Mouse (Mus musculus) right cerebral cortex, postnatal 10 days (tissue): Measurements from ENCODE around the gene Cln6.
"Not testable (repeated sequence)": the region's sequence is repeated elsewhere in the genome, so short reads cannot be mapped to it uniquely, and the experiment has no call there.

ENCODE experiments used
- DNase-seq, 2 experiments: peaks; one replicate each; pipeline ENCODE4 v3.0.0; 2021; ENCODE audit warnings: low spot score in 2 of 2

Gene Cln6

DNA sequence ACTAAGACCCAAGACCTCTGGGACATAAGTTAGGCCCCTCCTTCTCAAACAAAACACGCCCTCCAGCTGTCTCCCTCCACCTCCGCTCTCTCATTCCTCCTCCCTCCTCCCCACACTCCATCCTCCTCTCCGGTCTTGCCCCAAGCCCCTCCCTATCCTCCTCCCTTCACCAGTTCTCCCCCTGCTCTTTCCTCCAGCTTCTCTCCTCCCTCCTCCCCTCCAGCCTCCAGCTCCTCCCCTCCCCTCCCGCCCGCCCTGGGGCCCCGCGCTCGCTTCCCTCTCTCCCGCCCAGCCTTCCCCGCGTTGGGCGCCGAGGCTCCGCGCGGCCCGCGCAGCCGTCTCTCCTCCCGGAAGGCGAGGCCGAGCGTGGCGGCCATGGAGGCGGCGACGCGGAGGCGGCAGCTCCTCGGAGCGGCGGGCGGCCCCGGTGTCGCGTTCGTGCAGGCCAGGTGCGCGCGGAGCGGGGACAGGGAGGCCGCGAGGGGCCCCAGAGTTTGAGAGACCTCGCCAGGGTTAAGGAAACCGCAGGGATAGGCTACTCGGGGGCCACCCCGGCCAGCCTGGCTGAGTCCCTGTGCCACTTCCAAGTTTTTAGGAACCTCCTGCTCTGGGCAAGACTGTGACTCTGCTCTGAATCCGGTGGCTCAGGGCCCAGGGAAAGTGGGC, at the start of gene Cln6:
Gene Cln6 (plus strand): TSS at position 280 of the 666 bp plus-strand sequence.
- DNase-seq, result peak; percentile 72 to 76

DNA sequence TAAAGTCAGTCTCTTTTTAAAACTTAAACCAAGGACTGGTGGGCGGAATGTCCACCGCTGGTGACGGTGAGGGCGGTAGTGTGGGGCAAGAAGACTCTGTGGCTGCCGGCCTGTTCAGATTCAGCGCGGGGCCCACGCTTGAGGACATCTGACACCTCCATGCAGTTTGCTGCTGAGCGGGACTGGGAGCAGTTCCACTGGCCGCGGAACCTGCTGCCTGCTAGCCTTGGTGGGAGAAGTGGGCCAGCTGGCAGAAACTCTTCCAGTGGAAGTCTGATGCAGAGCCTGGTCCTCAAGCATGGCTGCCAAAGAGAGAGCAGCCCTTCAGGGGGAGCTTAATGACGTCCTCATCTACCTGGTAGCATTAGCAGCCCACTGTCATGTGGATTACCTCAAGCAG, 48.7 kb upstream of the Cln6 start:
- DNase-seq, result no peak

DNA sequence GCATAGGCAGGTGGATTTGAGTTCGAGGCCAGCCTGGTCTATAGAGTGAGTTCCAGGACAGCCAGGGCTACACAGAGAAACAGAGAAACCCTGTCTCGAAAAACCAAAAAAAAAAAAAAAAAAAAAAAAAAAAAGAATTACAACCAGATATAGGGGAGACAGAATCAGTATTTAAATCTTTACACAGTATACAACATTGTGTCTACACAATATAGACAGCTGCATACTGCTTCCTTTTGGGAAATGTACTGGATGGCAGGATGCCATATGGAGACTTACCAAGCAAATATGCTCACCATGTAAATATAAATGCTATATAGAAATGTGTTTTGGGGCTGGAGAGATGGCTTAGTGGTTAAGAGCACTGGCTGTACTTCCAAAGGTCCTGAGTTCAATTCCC, 39.4 kb upstream of the Cln6 start:
- DNase-seq, result not testable (repeated sequence)

DNA sequence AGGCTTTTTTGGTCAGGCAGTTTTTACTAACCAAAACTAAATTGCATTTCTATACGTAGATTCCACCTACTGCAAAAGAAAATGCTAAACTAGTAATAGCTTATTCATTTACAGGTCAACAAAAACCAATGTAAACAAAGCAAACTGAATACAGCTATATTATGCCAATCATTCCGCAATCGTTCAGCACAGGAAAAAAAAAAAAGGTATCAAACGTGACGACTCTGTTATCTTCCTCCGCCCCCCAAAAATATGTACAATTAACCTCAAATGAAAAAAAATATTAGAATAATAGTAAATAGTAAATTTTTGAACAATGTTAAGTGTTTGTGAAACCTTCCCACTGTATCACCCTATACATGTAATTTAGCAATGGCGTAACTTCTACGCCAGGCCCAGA, 28.5 kb upstream of the Cln6 start:
- no peak for DNase-seq

DNA sequence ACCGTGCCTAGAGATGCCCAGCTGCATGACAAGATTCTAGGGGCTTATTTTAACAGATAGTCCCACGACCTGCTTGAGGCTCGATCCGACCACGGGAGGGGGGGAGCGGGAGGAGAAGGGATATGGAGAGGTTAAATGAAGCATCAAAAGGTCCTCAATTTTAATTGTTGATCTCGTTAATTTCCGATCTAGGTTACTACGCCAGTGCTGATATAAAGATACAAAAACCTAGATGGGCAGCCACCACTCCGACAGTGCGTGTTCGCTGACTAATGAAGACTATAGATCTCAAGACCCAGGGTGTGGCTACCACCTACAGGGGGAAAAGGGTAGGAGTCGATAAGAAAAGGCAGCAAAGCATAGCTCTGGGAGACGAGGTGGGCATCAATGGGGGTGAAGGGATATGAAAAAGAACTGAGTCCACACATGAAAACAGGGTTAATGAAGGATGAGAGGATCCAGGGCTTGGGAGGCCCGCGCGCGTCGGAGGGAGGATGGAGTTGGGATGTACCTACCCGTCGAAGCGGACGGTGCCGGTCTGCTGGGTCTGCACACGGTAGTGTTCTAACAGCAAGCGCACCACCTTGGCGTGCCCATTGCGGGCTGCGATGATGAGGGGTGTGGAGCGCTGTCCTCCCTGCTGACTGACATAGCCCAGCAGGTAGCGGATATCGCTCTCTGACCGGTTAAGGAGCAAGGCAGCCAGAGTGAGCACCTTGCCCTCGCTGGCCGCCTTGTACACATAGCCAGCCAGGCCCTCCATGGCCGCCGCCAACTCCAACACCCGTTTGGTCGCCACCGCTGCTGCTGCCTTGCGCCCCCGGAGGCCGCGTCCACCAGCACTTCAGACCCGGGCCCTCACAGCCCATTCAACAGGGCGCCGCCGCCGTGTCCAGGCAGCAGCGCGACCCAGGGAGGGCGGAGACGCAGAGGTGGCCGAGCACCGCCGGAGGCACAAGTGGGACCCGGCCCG, 27.8 kb upstream of the Cln6 start:
- peak; percentile 70 to 80 for DNase-seq

DNA sequence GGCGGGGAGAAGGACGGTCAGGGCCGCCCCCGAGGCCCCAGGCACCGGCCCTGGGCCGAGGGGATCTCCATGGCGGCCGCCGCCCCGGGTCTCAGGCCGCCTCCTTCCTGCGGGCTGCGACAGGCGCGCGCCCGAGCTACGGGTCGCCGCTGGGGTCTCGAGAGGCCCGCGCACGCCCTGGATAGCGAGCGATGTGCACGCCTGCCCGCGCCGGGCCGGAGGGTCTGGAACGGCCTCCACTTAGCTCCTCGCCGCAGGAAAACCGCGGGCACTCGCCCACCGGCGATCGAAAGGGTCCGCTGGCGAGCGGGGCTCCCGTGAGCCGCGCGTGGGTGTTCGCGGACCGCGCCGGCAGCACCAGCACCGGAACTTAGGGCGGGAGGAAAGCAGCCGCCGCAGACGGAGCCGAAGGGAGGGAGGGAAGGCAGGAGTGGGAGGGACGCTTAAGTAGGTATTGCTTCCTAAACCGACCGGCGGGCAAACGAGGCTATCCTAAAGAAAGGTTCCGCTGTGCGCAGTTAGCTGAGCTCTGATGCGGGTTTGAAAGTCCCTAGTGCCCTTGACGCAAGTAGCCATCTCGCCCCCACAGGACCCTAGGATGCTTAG, 27.0 kb upstream of the Cln6 start, which contains the start of gene Fem1b:
Gene Fem1b (minus strand): TSS at position 419 of the 606 bp plus-strand sequence.
- peak; percentile 93 to 94 for DNase-seq

DNA sequence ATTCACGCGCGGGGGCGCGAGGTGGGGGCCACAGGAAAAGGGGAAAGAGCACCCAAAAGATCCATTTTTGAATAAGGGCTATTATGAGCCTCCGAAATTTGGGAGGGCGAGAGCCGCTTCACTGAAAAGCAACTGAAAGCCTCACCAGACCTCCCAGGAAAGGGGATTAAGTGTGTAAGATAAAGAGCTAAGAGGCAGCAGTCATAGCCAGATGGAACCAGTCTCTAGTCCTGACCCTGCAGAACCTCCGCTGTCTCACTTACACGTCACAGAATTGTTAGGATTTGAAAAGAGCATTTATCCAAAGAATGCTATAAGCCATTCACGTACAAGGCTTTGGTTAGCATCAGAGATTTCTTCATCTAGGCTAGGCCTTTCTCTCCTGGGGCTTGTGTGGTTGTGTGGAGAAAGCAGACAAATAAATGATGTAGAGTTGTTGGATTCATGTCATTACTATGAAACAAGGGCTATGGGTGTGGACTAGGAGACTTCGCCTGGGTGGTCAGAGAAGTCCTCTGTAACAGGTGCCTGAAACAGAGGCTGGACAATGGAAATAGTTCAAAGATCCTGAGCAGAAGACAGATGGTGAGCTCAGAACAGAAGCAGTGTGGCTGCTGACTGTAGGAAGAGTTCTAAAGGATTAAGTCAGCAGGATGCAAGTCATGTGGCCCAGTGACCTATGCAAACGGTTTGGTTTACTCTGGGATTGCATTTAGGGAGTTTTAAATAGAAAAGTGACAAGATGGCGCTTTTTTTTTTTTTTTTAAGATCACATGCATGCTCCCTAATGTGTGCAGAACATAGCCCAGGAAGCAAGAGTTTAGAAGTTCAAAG, 26.2 kb upstream of the Cln6 start:
- no peak for DNase-seq

DNA sequence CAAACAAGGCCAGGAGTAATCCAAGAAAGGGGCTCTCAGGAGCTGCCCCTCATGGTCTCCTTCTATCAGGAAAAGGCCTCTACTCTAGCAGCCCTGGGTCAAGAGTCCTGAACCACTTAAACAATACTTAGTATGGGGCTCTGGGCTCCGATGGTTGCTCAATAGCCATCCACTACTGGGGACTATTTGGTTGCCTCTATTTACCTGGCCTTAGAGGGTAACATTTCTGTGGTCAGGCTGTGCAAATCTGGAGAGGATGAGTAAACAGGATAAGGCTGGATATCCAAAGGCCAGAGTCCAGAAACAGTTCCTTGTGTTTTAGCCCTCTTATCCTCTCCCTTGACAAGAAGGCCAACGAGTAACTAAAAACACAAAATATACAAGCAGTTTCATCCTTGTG, 23.8 kb upstream of the Cln6 start:
- no peak for DNase-seq

DNA sequence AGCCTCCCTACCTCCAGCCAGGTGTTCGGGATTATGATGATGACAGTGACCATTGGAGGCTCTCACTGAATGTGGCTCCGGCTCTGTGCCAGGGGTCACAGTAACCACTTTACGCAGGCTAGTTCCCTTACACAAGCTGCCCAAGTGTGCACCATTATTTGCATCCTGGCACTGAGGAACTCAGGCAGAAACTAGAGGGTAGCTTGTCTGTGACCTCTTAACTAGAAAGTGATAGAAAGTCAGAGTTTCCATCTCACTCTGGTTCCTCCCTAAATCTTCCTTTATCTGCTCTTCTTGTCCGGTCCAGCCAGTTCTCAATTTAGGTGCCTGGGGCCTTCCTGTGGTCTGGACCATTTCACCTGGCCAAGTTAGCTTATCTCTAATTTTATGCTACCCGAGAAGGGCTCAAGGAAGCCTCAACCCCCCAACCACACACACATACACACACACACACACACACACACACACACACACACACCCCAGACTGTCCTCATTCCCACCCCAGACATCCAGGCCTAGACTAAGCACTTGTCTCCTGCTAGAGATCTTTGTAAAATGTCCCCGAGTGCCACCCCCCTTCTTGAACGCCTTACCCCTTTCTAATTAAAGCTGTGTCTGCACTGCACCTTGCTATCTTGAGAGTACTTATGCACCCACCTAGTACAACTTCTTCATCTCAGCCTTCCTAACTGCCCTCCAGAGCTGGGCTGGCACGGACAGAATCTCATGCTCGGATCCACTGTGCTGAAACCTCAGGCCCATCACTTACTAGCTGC, 22.1 kb upstream of the Cln6 start:
- DNase-seq, result no peak

DNA sequence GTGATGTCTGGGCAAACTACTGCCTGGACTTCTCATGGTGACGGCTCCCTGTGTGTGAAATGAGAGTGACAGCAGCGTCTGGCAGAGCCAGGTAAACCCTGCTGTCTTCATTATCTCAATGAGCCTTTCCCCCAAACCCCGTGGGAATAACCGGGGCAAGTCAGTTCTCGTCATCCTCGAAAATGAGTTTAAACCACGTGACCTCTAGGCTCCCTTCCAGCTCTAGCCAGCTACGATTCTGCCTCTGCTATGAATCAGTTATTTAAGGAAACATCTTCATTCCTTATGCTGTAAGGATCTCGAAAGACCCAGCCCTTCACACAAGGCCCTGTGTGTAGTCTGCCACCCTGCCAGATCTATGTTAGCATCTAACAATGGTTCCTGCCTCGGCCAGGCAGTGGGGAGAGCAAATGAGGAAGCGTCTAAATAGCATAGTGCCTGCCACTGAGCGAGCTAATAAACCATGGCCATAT, 21.4 kb upstream of the Cln6 start:
- DNase-seq, result peak; percentile 58 to 79

DNA sequence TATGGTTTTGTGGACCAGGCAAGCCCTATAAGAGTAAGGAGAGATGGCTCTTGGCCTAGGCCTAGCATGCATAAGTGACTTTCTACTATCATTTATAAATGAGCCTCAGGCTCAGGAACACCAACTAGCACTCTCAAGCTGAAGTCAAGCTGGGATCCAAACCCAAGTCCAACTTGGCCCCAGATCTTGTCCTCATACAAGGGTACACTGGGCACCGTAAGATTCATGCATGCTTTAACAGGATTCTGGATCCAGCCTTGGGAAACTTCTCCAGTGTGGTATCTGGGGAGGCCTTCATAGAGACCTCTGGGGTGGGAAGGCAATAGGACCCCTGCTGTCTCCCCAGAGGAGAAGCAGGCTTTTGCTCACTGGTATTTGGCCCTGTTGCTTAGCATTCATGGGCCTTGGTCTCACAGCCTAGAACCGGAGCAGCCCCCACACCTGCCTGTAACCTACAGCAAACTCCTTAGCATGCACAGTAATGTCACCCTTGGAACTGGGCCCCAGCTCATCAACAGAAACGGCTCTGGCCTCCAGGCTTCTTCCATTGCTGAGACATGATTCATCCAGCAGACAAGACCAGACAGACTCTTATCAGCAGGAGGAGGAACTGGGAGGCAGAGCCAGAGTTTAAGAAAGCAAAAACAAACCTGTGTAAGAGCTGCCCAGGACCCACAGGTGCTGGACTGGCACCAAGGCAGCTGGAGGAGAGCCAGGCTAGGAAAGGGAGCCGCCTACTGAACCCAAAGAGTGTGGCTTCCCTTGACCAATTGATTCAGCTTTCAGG, 20.6 kb upstream of the Cln6 start:
- DNase-seq, result no peak

DNA sequence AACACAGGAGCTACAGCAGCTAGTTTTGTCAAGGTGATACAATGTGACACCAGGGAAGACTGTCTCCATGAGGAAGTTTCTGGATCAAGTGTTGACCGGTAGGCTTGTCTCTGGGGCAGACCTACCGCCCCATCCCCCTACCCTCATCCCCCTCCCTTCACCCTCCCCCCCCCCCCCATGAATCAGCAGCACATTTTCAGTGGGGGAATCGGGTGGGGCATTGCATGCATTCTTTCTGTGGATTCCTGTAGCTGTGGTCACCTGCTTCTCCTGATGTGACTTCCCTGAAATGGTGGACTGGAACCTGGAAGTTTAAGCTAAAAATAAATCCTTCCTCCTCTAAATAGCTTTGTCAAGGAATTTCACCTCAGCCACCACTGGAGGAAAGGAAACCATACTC, 19.1 kb upstream of the Cln6 start:
- no peak for DNase-seq

DNA sequence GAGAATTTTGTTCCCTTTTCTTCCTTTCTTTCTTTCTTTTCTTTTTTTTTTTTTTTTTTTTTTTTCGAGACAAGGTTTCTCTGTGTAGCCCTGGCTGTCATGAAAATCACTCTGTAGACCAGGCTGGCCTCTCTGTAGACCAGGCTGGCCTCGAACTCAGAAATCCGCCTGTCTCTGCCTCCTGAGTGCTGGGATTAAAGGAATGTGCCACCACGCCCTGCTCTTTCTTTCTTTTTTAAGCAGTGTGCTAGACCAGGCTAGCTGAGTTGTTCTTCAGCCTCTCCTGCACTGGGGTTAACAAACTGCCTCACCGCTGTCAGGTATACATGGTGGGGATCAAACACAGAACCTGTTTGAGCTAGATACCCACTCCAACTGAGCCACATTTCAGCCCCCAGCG, 18.7 kb upstream of the Cln6 start:
- DNase-seq, result not testable (repeated sequence)

DNA sequence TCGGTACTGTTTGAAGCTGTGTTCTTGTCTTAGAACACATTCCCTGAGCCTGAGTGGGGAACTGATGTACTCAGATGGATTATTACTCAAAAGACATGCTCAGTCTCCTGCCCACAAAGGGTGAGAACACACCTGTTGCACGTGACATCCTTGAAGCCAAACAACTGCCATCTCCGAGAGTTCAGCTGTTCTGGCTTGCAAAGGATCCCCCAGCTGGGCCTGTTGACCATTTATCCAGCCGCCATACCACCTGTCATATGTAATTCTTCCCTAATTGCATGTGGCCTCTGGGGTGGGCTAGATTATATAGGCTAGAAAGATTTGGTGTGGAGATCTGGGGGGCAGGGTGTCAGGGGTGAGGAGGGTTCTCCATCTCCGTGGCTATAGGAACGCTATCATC, 17.8 kb upstream of the Cln6 start:
- no peak for DNase-seq

DNA sequence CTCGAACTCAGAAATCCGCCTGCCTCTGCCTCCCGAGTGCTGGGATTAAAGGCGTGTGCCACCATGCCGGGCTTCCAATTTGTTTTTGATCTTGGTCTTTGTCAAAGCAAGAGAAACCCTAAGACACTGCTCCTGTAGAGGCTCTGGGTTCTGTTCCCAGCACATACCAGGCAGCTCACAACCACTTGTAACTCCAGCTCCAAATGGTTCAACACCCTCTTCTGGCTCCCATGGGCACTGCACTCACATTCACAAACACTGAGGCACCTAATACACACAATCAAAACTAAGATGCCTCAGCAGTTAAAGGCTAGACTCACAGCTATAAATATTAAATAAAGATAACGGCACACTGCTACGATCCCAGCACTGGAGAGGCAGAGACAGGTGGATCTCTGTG, 16.8 kb upstream of the Cln6 start:
- no peak for DNase-seq

DNA sequence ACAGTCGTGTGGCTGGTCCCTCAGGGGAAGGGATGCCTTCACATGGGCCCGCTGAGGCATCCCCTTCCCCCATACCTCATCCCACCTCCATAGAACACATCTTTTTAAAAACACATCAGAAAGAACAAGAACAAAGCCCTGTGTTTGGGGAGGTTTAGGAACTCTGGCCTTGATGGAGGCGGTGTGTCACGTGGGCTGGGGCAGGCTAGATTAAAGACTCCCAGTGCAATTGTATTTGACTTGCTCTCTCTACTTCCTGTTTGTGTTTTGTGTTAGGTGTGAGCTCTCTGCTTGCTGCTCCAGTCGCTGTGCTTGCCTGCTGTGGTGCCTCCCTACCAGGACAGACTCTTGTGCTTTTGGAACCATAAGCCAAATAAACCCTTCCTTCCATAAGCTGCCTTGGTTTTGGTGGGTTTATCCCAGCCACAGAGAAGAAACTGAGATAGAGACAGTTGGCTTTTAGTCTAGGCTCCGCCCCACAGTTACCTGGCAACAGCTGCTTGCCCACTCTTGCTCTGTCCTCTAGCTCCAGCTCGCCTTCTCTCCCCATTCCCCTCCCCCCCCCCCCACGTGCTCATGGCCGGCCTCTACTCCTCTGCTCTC, 12.7 kb upstream of the Cln6 start:
- DNase-seq, result no peak

DNA sequence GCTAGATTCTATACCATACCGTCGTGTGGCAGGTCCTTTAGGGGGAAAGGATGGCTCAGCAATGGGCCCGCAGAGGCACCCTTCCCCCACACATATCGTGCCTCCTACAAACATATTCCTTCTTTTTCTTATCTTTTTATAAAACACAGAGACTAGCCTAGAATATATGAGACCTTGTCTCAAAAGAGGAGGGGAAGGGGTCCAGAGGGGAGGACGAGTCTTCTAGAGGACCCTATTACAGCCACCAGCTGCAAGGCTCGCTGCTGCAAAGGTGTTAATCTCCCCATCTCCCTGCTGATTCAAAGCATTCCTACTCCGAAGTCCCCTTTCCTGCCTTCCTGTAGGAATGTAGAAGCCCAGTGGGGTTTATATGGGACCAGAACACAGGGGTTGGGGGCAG, 12.1 kb upstream of the Cln6 start:
- no peak for DNase-seq

DNA sequence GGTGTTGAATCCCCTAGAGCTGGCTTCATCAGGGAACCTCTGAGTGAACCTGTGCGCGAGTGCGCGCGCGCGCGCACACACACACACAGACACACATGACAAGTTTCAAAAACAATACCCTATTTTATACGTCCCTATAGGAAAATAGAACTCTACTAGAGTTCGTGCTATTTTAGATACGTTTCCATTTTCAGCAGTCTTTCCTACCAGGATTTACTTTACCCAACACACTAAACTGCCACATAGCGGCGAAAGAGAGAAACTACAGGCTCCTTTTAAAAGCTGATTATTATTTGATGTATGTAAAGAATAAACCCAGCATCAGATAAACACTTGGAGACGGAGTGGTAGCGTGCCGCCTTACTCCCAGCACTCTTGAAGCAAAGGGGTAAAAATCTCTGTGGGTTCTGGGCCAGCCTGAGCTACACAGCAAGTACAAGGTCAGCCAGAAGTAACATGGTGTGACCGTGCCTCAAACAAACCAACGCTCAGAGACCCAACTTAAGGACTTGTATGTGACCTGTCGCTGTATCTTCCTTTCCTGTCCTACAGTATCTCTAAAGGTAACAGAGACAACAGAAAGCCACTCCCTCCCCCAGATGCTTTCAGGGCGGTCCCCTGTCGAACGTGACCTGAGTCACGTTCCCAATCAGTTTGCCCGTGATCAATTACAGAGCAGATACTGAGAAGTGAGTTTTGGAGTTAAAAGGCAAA, 10.5 kb upstream of the Cln6 start:
- DNase-seq, result peak in 1 of 2 experiments; percentile 64

DNA sequence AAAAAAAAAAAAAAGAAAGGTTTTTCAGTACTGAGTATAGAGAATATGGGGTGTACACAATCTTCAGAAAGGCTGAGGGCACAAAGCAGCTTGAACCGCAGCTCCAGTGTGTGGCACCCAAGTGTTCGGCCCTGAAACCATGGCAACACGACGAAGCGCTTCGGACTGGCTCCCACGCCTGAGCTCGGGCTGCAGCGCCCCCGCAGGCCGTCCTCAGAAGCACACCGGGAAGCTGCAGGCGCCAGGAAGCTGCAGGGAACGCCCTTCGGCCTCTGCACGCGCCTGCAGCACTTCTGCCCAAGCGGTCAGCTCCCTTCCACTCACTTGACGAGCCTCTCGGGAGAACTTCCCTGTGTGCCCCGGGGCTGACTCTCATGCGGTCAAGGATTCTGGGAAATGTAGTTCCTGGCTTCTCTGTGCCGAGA, 9.9 kb upstream of the Cln6 start:
- peak; percentile 95 to 96 for DNase-seq
